Mouse (Mus musculus) stomach, embryonic 14.5 days (tissue): Measurements from ENCODE around the gene Gm21117. TPM values are rescaled to one million over a fixed set of nuclear protein-coding genes. Genes with fewer than 3 reads are reported as not detected.
"Not testable (repeated sequence)": the region's sequence is repeated elsewhere in the genome, so short reads cannot be mapped to it uniquely, and the experiment has no call there.

ENCODE experiments used
- ATAC-seq: fragments of 200-750 bp; cut with Nextera tagmentation; 2 replicates; pipeline ENCODE4 v1.8.0; 2017; ENCODE audit warnings: low read depth, moderate TSS enrichment; ENCODE audit not compliant: insufficient number of reproducible peaks, insufficient read depth, low FRiP score
- H3K27ac ChIP-seq: fragments of 300-500 bp; sonication (generic); 2 replicates; pipeline ENCODE4 v1.5.1; 2014; ENCODE audit warnings: mild to moderate bottlenecking, low read length, moderate library complexity, mixed read lengths
- H3K27me3 ChIP-seq: fragments of 300-500 bp; sonication (generic); 2 replicates; pipeline ENCODE4 v1.6.1; 2014; ENCODE audit warnings: low read length, control low read depth, mixed read lengths; ENCODE audit not compliant: control insufficient read depth, insufficient read depth
- H3K36me3 ChIP-seq: fragments of 300-500 bp; sonication (generic); 2 replicates; pipeline ENCODE4 v1.6.1; 2014; ENCODE audit warnings: mild to moderate bottlenecking, control low read depth, low read length, moderate library complexity, mixed read lengths; ENCODE audit not compliant: control insufficient read depth, insufficient read depth
- H3K4me1 ChIP-seq: fragments of 300-500 bp; sonication (generic); 2 replicates; pipeline ENCODE4 v1.6.1; 2014; ENCODE audit warnings: low read length, control low read depth, mixed read lengths; ENCODE audit not compliant: control insufficient read depth, insufficient read depth
- H3K4me2 ChIP-seq: fragments of 300-500 bp; sonication (generic); replicated peaks from 2 replicates; pipeline ENCODE4 v1.6.1; 2014; ENCODE audit warnings: low read depth, low read length, control low read depth
- H3K4me3 ChIP-seq: fragments of 300-500 bp; sonication (generic); 2 replicates; pipeline ENCODE4 v1.5.1; 2014; ENCODE audit warnings: low read depth, low read length, control low read depth
- H3K9ac ChIP-seq: fragments of 300-500 bp; sonication (generic); replicated peaks from 2 replicates; pipeline ENCODE4 v1.6.1; 2014; ENCODE audit warnings: low read depth, mild to moderate bottlenecking, control low read depth, low read length, moderate library complexity, mixed read lengths
- H3K9me3 ChIP-seq: fragments of 300-500 bp; sonication (generic); 2 replicates; pipeline ENCODE4 v1.6.1; 2016; ENCODE audit warnings: low read depth, low read length, control low read depth; ENCODE audit not compliant: control insufficient read depth
- WGBS: fragments of 180-500 bp; shearing (Covaris S2); extraction: QIAGEN DNeasy Blood & Tissue Kit; methylation state at CpG from one replicate; pipeline ENCODE4 v1.1.7; 2014; 5-methylcytosine and 5-hydroxymethylcytosine counted together
- polyA plus RNA-seq: library from polyadenylated mRNA; unstranded; fragments of >200 nt; fragmentation: Nextera tagmentation; extraction: Ambion mirVana; gene quantifications from 2 replicates; pipeline ENCODE4 v1.2.1, GENCODE M21; 2014

Gene Gm21117
- not detected in 2 replicates for polyA plus RNA-seq

GRCm38 (mm10) chrY:51124920-51125319 is at the start of gene Gm21117:
Gene Gm21117, plus strand, starts transcription at chrY:51125220.
- not testable (repeated sequence) for H3K4me1 ChIP-seq, H3K4me2 ChIP-seq, H3K4me3 ChIP-seq, ATAC-seq, H3K9me3 ChIP-seq, H3K36me3 ChIP-seq, H3K27me3 ChIP-seq, H3K27ac ChIP-seq, H3K9ac ChIP-seq
- no CpG with 5 or more reads among the region's 6 CpGs for WGBS
